Mouse (Mus musculus) liver, embryonic 16.5 days (tissue): Measurements from ENCODE around the gene Pik3r1. TPM values are rescaled to one million over a fixed set of nuclear protein-coding genes. Genes with fewer than 3 reads are reported as not detected.
A peak's percentile ranks its signal among the peaks of the same experiment; 100 is the strongest.

ENCODE experiments used
- ATAC-seq: fragments of 200-750 bp; cut with Nextera tagmentation; 2 replicates; pipeline ENCODE4 v1.8.0; 2017; ENCODE audit warnings: low read depth, mild to moderate bottlenecking, moderate number of reproducible peaks, moderate library complexity
- H3K27ac ChIP-seq: fragments of 300-500 bp; sonication (generic); 2 replicates; pipeline ENCODE4 v1.5.1; 2014; ENCODE audit warnings: mild to moderate bottlenecking, low read length
- H3K27me3 ChIP-seq: fragments of 300-500 bp; sonication (generic); 2 replicates; pipeline ENCODE4 v1.6.1; 2014; ENCODE audit warnings: low read depth, low read length, mixed read lengths; ENCODE audit not compliant: control insufficient read depth, insufficient read depth
- H3K36me3 ChIP-seq: fragments of 300-500 bp; sonication (generic); 2 replicates; pipeline ENCODE4 v1.6.1; 2014; ENCODE audit warnings: mild to moderate bottlenecking; ENCODE audit not compliant: control insufficient read depth, insufficient read depth
- H3K4me1 ChIP-seq: fragments of 300-500 bp; sonication (generic); 2 replicates; pipeline ENCODE4 v1.6.1; 2014; ENCODE audit warnings: low read depth, low read length, mixed read lengths; ENCODE audit not compliant: control insufficient read depth
- H3K4me2 ChIP-seq: fragments of 300-500 bp; sonication (generic); 2 replicates; pipeline ENCODE4 v1.6.1; 2014; ENCODE audit warnings: low read depth, low read length, mixed read lengths
- H3K4me3 ChIP-seq: fragments of 300-500 bp; sonication (generic); 2 replicates; pipeline ENCODE4 v1.5.1; 2014; ENCODE audit warnings: low read depth, mild to moderate bottlenecking, low read length
- H3K9ac ChIP-seq: fragments of 300-500 bp; sonication (generic); 2 replicates; pipeline ENCODE4 v1.6.1; 2014; ENCODE audit warnings: low read depth, low read length
- H3K9me3 ChIP-seq: fragments of 300-500 bp; sonication (generic); replicated peaks from 2 replicates; pipeline ENCODE4 v1.6.1; 2016; ENCODE audit warnings: low read length; ENCODE audit not compliant: control insufficient read depth
- WGBS: fragments of 180-500 bp; shearing (Covaris S2); extraction: QIAGEN DNeasy Blood & Tissue Kit; methylation state at CpG from one replicate; pipeline ENCODE4 v1.1.7; 2014; ENCODE audit not compliant: insufficient replicate concordance; 5-methylcytosine and 5-hydroxymethylcytosine counted together
- polyA plus RNA-seq: library from polyadenylated mRNA; unstranded; fragments of >200 nt; fragmentation: Nextera tagmentation; extraction: Ambion mirVana; gene quantifications from 2 replicates; pipeline ENCODE4 v1.2.1, GENCODE M21; 2015

The Pik3r1 gene
- 18.4 and 18.6 TPM in 2 replicates for polyA plus RNA-seq

DNA sequence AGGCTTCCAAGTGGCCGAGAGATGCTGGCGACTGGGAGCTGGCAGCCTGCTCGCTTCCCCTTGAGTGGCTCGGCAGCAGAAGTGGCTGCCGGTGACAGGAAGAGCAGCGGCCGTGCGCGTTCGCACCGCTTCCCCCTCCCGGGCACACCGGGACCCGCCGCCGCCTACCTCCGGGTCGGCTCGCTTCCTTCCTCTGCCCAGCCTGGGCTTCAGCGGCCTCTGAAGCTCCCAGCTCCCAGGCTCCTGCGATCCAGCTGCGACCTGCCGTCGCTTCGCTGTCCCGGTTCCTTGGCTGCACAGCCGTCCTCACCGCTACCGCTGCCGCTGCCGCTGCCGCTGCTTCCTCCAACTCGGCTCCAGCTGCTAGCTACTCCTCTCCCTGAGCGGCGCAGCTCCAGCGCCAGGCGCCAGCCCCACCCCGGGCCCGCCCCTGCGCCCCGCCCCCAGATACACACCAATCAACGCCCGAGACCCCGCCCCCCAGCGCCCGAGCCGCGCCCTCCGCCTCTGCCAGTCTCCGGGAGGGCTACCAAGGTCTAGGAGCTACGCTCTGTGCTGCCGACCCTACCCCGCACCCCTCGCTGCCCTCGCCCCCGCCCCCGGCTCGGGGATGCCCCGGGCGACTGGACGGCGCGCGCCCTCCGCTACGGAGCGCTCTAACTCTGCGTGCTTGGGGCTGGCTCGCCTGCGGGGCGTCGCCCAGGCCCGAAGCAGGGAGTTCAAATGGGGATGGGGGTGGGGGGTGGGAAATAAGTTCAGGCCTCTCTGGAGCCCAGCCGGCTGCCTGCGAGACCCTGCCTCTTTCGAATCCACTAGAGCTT, at the start of gene Pik3r1:
Gene Pik3r1, minus strand, starts transcription at position 409 of the 821 bp plus-strand sequence.
- no peaks in the 10 kb centered on the region for H3K9me3 ChIP-seq
- H3K4me2 ChIP-seq = peak within 1 kb of the TSS; percentile 99
- H3K4me1 ChIP-seq = peaks cover 38% of the 10 kb centered on the region
- peak within 1 kb of the TSS; percentile 93 for H3K9ac ChIP-seq
- no peaks in the 10 kb centered on the region for H3K36me3 ChIP-seq
- H3K27ac ChIP-seq = peak within 1 kb of the TSS; percentile 92
- peak within 1 kb of the TSS; percentile 88 for H3K4me3 ChIP-seq
- no peaks in the 10 kb centered on the region for H3K27me3 ChIP-seq
- under 1% methylated on average over 66 of the region's 76 CpGs for WGBS
- ATAC-seq = peak; percentile 95

DNA sequence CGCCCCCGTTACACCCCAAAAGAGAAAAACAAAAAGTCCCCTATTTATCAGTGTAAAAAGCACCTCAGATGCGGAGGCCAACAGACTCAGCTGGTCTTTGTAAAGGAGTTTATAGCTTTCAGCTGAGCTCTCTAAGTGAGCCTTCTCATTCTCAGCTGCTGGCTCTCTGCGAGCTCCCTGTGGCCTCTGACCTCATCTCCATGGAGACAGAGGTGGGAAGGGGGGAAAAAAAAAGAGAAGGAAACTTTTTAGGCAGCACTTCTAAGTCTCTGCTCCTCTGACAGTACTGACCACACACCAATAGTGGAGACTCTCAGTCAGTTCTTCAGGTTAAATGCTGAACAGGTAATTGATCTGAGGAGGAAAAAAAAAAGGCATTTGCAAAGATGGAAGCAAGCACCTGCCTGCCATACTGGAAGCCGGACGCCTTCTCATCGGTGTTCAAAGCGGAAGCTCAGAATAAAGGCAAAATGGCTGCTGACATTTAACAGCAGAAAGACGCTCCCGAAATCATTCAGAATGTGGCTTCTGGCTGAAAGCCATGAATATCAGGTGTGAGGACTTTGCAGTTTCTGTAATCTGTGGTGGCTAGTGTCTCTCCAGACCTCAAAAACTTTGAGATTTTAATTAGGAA, 45.4 kb upstream of the Pik3r1 start:
- Histone ChIP-seq H3K4me3 (no peak overlapping the region), H3K9me3 (no peaks in the 10 kb centered on the region), H3K27me3 (no peaks in the 10 kb centered on the region), H3K4me2 (no peak overlapping the region), H3K9ac (no peak overlapping the region), H3K36me3 (no peaks in the 10 kb centered on the region), H3K27ac (no peak overlapping the region), H3K4me1 (no peaks in the 10 kb centered on the region)
- 69% methylated on average over 10 of the region's 10 CpGs for WGBS
- no peak for ATAC-seq

DNA sequence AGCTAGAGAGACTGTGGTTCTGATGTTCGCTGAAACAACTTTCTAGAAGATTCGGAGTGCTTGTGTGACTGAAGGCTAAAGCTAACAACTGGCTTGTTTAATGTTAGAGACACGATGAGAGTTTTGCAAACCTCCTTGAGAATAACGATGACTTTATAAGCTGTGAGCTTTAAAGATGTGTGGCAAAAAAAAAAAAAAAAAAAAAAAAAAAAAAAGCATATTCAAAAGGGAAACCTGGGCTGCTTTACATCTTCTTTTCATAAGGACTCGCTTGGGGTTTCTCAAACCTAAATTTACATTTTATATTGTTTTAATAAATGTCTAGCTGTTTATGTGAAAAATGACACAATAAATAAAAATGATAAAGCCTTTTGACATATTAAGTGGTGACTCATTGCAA, 44.3 kb upstream of the Pik3r1 start:
- no peaks in the 10 kb centered on the region for H3K9me3 ChIP-seq
- H3K4me3 ChIP-seq = no peak overlapping the region
- no peak for ATAC-seq
- no peak overlapping the region for H3K27ac ChIP-seq
- H3K36me3 ChIP-seq = no peaks in the 10 kb centered on the region
- no peaks in the 10 kb centered on the region for H3K4me1 ChIP-seq
- H3K4me2 ChIP-seq = no peak overlapping the region
- no peak overlapping the region for H3K9ac ChIP-seq
- no peaks in the 10 kb centered on the region for H3K27me3 ChIP-seq
- WGBS = 62% methylated on average over 5 of the region's 5 CpGs

DNA sequence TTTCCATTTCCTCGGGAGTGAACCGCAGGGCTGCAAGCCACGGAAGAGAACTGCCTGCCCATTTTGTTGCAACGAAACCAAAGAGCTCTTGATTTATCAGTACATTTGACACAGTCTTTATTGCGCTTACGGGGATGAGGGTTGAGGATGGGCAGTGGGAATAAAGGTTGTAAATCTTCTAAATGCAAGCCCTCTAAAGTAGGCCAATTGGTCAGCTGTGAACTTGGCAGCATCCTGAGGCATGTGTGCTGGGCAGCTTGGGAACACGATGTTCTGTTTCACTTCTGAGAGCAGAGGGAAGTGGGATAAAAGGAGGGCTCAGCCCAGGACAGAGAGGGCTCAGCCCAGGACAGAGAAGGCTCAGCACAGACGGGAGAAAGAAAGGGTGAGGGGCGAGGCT, 43.9 kb upstream of the Pik3r1 start:
- H3K4me2 ChIP-seq = no peak overlapping the region
- no peak overlapping the region for H3K9ac ChIP-seq
- no peak overlapping the region for H3K27ac ChIP-seq
- no peaks in the 10 kb centered on the region for H3K4me1 ChIP-seq
- H3K4me3 ChIP-seq = no peak overlapping the region
- WGBS = 45% methylated on average over 9 of the region's 9 CpGs
- H3K36me3 ChIP-seq = no peaks in the 10 kb centered on the region
- H3K27me3 ChIP-seq = no peaks in the 10 kb centered on the region
- no peaks in the 10 kb centered on the region for H3K9me3 ChIP-seq
- no peak for ATAC-seq

DNA sequence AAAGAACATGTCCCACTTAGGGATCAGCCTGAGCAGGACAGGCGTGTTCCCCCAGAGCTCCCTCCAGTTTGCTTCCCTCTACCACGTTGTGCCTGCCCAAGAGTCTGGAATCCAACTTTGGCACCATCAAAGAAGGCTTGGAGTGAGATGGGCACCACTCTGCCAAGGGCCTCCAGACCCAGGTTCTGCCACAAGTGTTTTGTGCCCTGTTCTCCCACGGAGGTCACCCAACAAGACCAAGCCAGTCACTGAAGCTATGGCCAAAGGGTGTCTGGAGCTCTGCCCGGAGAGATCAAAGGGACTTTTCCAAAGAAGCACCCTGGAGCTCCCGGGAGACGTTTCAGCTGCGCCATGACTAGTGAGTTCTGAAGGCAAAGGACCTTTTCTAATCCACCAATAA, 42.6 kb upstream of the Pik3r1 start:
- Histone ChIP-seq H3K4me2 (no peak overlapping the region), H3K9ac (no peak overlapping the region), H3K27me3 (no peaks in the 10 kb centered on the region), H3K27ac (no peak overlapping the region), H3K9me3 (no peaks in the 10 kb centered on the region), H3K36me3 (no peaks in the 10 kb centered on the region), H3K4me3 (no peak overlapping the region), H3K4me1 (no peaks in the 10 kb centered on the region)
- 65% methylated on average over 7 of the region's 7 CpGs for whole genome bisulfite sequencing
- no peak for ATAC-seq

DNA sequence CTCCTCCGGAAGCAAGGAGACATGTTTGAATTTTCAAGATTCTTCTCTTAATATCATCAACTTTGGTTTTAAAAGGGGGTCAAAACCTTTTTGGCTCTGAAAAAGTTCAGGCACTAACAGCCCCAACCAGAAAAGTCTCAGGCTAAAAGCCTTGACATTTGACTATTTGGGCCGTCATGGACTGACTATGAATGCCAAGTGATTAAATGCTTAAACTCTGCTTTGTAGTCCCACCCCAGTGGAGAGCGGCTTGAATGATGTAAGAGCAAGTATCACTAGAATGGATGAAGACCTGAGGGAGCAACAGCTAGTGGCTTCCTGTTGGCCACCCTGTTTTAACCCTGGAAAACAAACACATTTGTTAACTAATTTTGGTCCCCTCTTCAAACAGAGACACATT, 41.8 kb upstream of the Pik3r1 start:
- H3K27me3 ChIP-seq = no peaks in the 10 kb centered on the region
- H3K4me2 ChIP-seq = no peak overlapping the region
- H3K27ac ChIP-seq = no peak overlapping the region
- no peaks in the 10 kb centered on the region for H3K9me3 ChIP-seq
- no peak for ATAC-seq
- H3K4me3 ChIP-seq = no peak overlapping the region
- H3K9ac ChIP-seq = no peak overlapping the region
- 82% methylated on average over 3 of the region's 3 CpGs for WGBS
- H3K36me3 ChIP-seq = no peaks in the 10 kb centered on the region
- H3K4me1 ChIP-seq = no peaks in the 10 kb centered on the region

DNA sequence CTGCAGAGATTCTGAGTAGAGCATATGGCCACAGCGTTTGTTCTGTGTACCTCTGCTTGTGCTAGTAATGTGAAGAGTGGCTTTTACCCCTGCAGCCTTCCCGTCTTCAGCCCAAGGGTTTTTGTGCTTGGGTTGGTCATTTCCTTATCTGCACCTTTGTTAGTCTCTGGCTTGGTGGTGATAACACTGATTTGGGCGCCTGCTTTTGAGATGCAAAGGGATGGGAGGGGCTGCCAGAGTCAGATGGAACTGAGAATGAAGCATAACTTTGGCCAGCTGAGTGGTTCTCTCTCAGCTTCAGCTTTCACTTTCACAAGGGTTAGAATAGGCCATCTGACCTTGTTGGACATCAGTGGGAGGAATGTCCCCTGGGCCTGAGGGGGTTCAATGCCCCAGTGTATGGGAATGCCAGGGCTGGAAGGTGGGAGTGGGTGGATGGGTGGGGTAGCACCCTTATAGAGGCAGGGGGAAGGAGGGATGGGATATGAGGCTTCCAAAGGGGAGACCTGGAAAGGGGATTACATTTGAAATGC, 37.6 kb upstream of the Pik3r1 start:
- 27% methylated on average over 3 of the region's 3 CpGs for WGBS
- H3K4me1 ChIP-seq = no peaks in the 10 kb centered on the region; the same call in none of the 2 replicates
- H3K4me3 ChIP-seq = no peak overlapping the region
- H3K27ac ChIP-seq = no peak overlapping the region
- no peaks in the 10 kb centered on the region for H3K9me3 ChIP-seq
- no peaks in the 10 kb centered on the region for H3K36me3 ChIP-seq
- H3K4me2 ChIP-seq = no peak overlapping the region
- H3K27me3 ChIP-seq = peaks cover 15% of the 10 kb centered on the region
- H3K9ac ChIP-seq = no peak overlapping the region
- no peak for ATAC-seq

DNA sequence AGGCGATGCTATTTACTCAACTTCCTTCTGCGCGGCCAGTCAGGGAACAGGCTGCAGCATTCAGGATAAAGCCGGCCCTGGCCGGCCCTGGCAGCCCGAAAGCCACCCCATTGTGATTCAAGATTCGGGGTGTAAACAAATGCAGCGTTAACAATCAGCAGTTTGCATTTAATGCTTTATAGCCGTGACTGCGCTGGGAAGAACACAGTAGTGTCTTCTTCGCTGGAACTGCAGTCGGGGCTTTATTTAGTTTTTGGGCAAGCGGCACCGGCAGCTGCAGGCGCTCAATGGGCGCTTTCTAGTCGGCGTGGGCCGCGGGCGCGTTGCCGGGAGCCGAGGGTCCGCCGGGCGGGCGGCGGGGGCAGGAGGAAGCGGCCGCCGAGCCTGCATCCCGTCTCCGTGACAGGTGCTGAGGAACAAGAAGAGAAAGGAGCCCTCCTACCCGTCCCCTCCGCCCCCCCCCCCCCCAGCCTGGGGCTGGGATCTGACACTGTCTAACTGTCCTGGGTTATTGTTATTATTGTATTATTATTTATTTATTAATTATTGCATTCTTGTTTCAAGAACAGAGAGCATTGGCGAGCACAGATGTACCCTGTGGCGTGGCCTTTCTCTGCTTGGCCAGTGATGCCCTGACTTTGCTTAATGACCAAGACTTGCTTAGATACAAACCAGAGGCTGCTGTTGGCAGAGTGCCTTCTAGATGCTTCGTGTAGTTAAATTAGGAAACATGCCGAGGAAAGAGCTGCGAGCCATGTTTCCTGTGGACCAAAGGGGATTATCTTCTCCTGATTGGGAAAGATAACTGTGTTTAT, 33.6 kb upstream of the Pik3r1 start:
- Histone ChIP-seq H3K9me3 (no peaks in the 10 kb centered on the region), H3K9ac (peak overlapping the region; percentile 32), H3K36me3 (no peaks in the 10 kb centered on the region), H3K4me2 (peak overlapping the region; percentile 64), H3K4me1 (no peaks in the 10 kb centered on the region; the same call in none of the 2 replicates), H3K27ac (no peak overlapping the region), H3K4me3 (peak overlapping the region; percentile 52), H3K27me3 (peaks cover 18% of the 10 kb centered on the region)
- ATAC-seq = peak; percentile 60
- WGBS = 4% methylated on average over 40 of the region's 41 CpGs
